Mouse (Mus musculus): Measurements from ENCODE around the gene 1810013L24Rik.

Gene 1810013L24Rik

GRCm38 (mm10) chr16:8829564-8830359 is at the start of gene 1810013L24Rik:
Gene 1810013L24Rik, plus strand, starts transcription at chr16:8830100.
- no peak; the same call in 1 of the 2 replicates for TF ChIP-seq GATA4 (IDR thresholded peaks at IDR 0.05; ENCODE audit: insufficient replicate concordance, low read length)

- TF ChIP-seq GATA4 (IDR thresholded peaks at IDR 0.05; ENCODE audit: insufficient replicate concordance, low read length) = no peak
Observed at GRCm38 (mm10) chr16:8780187-8780586, 49.7 kb upstream of the 1810013L24Rik start.

GRCm38 (mm10) chr16:8781191-8781590 is 48.7 kb upstream of the 1810013L24Rik start:
- TF ChIP-seq GATA4 (IDR thresholded peaks at IDR 0.05; ENCODE audit: insufficient replicate concordance, low read length) = no peak

- TF ChIP-seq GATA4 (IDR thresholded peaks at IDR 0.05; ENCODE audit: insufficient replicate concordance, low read length) = no peak
Observed at GRCm38 (mm10) chr16:8781660-8782059, 48.2 kb upstream of the 1810013L24Rik start.

GRCm38 (mm10) chr16:8783198-8783913 is 46.5 kb upstream of the 1810013L24Rik start:
- no peak for TF ChIP-seq GATA4 (IDR thresholded peaks at IDR 0.05; ENCODE audit: insufficient replicate concordance, low read length)

GRCm38 (mm10) chr16:8784753-8785152 is 45.1 kb upstream of the 1810013L24Rik start:
- no peak for TF ChIP-seq GATA4 (IDR thresholded peaks at IDR 0.05; ENCODE audit: insufficient replicate concordance, low read length)

GRCm38 (mm10) chr16:8790886-8791285 is 39.0 kb upstream of the 1810013L24Rik start:
- no peak for TF ChIP-seq GATA4 (IDR thresholded peaks at IDR 0.05; ENCODE audit: insufficient replicate concordance, low read length)

- TF ChIP-seq GATA4 (IDR thresholded peaks at IDR 0.05; ENCODE audit: insufficient replicate concordance, low read length) = no peak
Observed at GRCm38 (mm10) chr16:8791949-8792557, 37.8 kb upstream of the 1810013L24Rik start, which contains the start of gene Usp7. Gene Usp7, minus strand, starts transcription at chr16:8792308.

- no peak for TF ChIP-seq GATA4 (IDR thresholded peaks at IDR 0.05; ENCODE audit: insufficient replicate concordance, low read length)
Observed at GRCm38 (mm10) chr16:8794952-8795351, 34.9 kb upstream of the 1810013L24Rik start.

GRCm38 (mm10) chr16:8795906-8796305 is 34.0 kb upstream of the 1810013L24Rik start:
- TF ChIP-seq GATA4 (IDR thresholded peaks at IDR 0.05; ENCODE audit: insufficient replicate concordance, low read length) = no peak

- no peak for TF ChIP-seq GATA4 (IDR thresholded peaks at IDR 0.05; ENCODE audit: insufficient replicate concordance, low read length)
Observed at GRCm38 (mm10) chr16:8806703-8807102, 23.2 kb upstream of the 1810013L24Rik start.

- TF ChIP-seq GATA4 (IDR thresholded peaks at IDR 0.05; ENCODE audit: insufficient replicate concordance, low read length) = no peak
Observed at GRCm38 (mm10) chr16:8810399-8811127, 19.3 kb upstream of the 1810013L24Rik start.

GRCm38 (mm10) chr16:8817872-8818271 is 12.0 kb upstream of the 1810013L24Rik start:
- no peak for TF ChIP-seq GATA4 (IDR thresholded peaks at IDR 0.05; ENCODE audit: insufficient replicate concordance, low read length)

GRCm38 (mm10) chr16:8821429-8821828 is 8.5 kb upstream of the 1810013L24Rik start:
- TF ChIP-seq GATA4 (IDR thresholded peaks at IDR 0.05; ENCODE audit: insufficient replicate concordance, low read length) = no peak

- no peak for TF ChIP-seq GATA4 (IDR thresholded peaks at IDR 0.05; ENCODE audit: insufficient replicate concordance, low read length)
Observed at GRCm38 (mm10) chr16:8822586-8822985, 7.3 kb upstream of the 1810013L24Rik start.

All from liver, adult (tissue).